Mouse (Mus musculus): ENCODE results near the gene Ppp1r9a.
"Not testable (repeated sequence)": the region's sequence is repeated elsewhere in the genome, so short reads cannot be mapped to it uniquely, and the experiment has no call there.

Gene Ppp1r9a

GRCm38 (mm10) chr6:4902674-4903324 is at the start of gene Ppp1r9a:
Ppp1r9a (plus strand) TSS chr6:4902917.
- DNase-seq (ENCODE audit: low spot score in 2 of 2), result peak in 1 of 2 experiments; percentile 34

- no peak for DNase-seq (ENCODE audit: low spot score in 2 of 2)
These were observed 47.5 kb upstream of the Ppp1r9a start for GRCm38 (mm10) chr6:4855236-4855635.

GRCm38 (mm10) chr6:4856919-4857318 is 45.8 kb upstream of the Ppp1r9a start:
- no peak for DNase-seq (ENCODE audit: low spot score in 2 of 2)

- no peak for DNase-seq (ENCODE audit: low spot score in 2 of 2)
These were observed 18.4 kb upstream of the Ppp1r9a start for GRCm38 (mm10) chr6:4884316-4884715.

GRCm38 (mm10) chr6:4889544-4889943 is 13.2 kb upstream of the Ppp1r9a start:
- no peak for DNase-seq (ENCODE audit: low spot score in 2 of 2)

GRCm38 (mm10) chr6:4892417-4892816 is 10.3 kb upstream of the Ppp1r9a start:
- DNase-seq (ENCODE audit: low spot score in 2 of 2), result no peak

- not testable (repeated sequence) for DNase-seq (ENCODE audit: low spot score in 2 of 2)
These were observed 9.4 kb upstream of the Ppp1r9a start for GRCm38 (mm10) chr6:4893312-4893711.

- peak in 1 of 2 experiments; percentile 26 for DNase-seq (ENCODE audit: low spot score in 2 of 2)
These were observed 2.8 kb upstream of the Ppp1r9a start for GRCm38 (mm10) chr6:4899906-4900305.

- DNase-seq (ENCODE audit: low spot score in 2 of 2), result peak in 1 of 2 experiments; percentile 33
These were observed 773 bp downstream of the Ppp1r9a start for GRCm38 (mm10) chr6:4903325-4904054.

GRCm38 (mm10) chr6:4904055-4904450 is 1.3 kb downstream of the Ppp1r9a start:
- DNase-seq (ENCODE audit: low spot score in 2 of 2), result no peak

- DNase-seq (ENCODE audit: low spot score in 2 of 2), result no peak
These were observed 7.4 kb downstream of the Ppp1r9a start for GRCm38 (mm10) chr6:4910042-4910634.

GRCm38 (mm10) chr6:4918470-4918869 is 15.8 kb downstream of the Ppp1r9a start:
- no peak for DNase-seq (ENCODE audit: low spot score in 2 of 2)

- DNase-seq (ENCODE audit: low spot score in 2 of 2), result not testable (repeated sequence)
These were observed 21.1 kb downstream of the Ppp1r9a start for GRCm38 (mm10) chr6:4923791-4924190.

GRCm38 (mm10) chr6:4925966-4926687 is 23.4 kb downstream of the Ppp1r9a start:
- peak in 1 of 2 experiments; percentile 16 for DNase-seq (ENCODE audit: low spot score in 2 of 2)

GRCm38 (mm10) chr6:4930321-4930720 is 27.6 kb downstream of the Ppp1r9a start:
- DNase-seq (ENCODE audit: low spot score in 2 of 2), result no peak

GRCm38 (mm10) chr6:4938901-4939300 is 36.2 kb downstream of the Ppp1r9a start:
- DNase-seq (ENCODE audit: low spot score in 2 of 2), result no peak

- no peak for DNase-seq (ENCODE audit: low spot score in 2 of 2)
These were observed 37.4 kb downstream of the Ppp1r9a start for GRCm38 (mm10) chr6:4940086-4940485.

GRCm38 (mm10) chr6:4940639-4941038 is 37.9 kb downstream of the Ppp1r9a start:
- DNase-seq (ENCODE audit: low spot score in 2 of 2), result peak in 1 of 2 experiments; percentile 37

- no peak for DNase-seq (ENCODE audit: low spot score in 2 of 2)
These were observed 41.1 kb downstream of the Ppp1r9a start for GRCm38 (mm10) chr6:4943821-4944220.

GRCm38 (mm10) chr6:4948056-4948455 is 45.3 kb downstream of the Ppp1r9a start:
- DNase-seq (ENCODE audit: low spot score in 2 of 2), result no peak

- DNase-seq (ENCODE audit: low spot score in 2 of 2), result no peak
These were observed 47.0 kb downstream of the Ppp1r9a start for GRCm38 (mm10) chr6:4949701-4950100.

Measured in left cerebral cortex, adult 9 months (tissue).